Mouse (Mus musculus): ENCODE measurements at regions not wholly inside any gene's neighbourhood (a gene's known extent, or its start where the extent isn't known, plus 50 kb on each side); places are given as distances from the start of the nearest gene placed in this dataset.
"Not testable (repeated sequence)": the region's sequence is repeated elsewhere in the genome, so short reads cannot be mapped to it uniquely, and the experiment has no call there.

DNA sequence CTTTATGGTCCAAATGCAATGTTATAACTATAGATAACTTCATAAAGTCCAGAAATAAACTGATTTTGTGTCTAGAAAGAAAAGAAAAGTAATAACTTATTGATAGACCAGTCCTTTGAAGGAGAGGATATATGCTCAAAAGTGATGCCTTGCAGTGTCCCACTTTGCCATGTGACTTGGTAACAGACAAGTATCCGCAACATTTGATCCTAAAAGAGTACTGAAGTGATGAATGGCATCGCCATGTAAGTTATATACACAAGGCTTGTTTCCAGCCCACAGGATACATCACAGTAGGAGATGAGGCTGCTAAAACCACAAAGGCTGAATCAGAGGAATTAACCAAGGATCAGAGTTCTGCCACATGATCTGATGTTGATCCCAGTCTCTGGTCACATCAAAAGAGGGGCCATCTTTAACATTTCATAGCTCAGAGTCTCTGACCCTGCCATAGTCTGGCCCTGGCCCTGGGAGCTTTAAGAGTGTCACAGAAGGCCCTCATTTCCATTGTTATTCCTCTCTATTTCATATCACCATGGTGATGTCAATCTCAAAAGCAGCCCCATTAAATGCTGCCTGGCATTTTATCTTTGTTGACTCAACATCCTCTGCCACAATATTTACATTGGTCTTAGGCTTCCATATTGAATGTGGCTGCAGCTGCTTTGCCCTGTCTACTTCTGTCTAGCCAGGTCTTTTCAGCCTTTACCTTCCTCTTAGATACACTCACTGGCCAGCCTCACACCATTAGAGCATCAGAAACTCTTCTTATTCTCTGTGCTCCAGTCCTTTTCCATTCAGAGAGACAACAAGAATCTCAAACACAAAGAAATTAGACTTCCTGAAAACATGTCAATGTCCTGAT, 506.4 kb upstream of the Gm9747 start:
- H3K36me3 ChIP-seq (ENCODE audit: control insufficient read depth, insufficient read depth, low read length): no peaks in the 10 kb centered on the region
- H3K27me3 ChIP-seq (ENCODE audit: control insufficient read depth, insufficient read depth, low read length): no peaks in the 10 kb centered on the region
- H3K4me3 ChIP-seq (ENCODE audit: low read depth, low read length): no peak overlapping the region
- no peak overlapping the region for H3K27ac ChIP-seq (ENCODE audit: low read length)
- H3K9me3 ChIP-seq (ENCODE audit: control insufficient read depth, low read depth, low read length): no peaks in the 10 kb centered on the region
- 90% methylated on average over 2 of the region's 2 CpGs for WGBS
- ATAC-seq (ENCODE audit: insufficient number of reproducible peaks, insufficient read depth, low FRiP score, low read depth): no peak
- no peak overlapping the region for H3K4me2 ChIP-seq (replicated peaks; ENCODE audit: low read depth, low read length)
- no peak overlapping the region for H3K9ac ChIP-seq (replicated peaks; ENCODE audit: low read depth, low read length)
- no peaks in the 10 kb centered on the region for H3K4me1 ChIP-seq (ENCODE audit: control insufficient read depth, insufficient read depth, low read length)

DNA sequence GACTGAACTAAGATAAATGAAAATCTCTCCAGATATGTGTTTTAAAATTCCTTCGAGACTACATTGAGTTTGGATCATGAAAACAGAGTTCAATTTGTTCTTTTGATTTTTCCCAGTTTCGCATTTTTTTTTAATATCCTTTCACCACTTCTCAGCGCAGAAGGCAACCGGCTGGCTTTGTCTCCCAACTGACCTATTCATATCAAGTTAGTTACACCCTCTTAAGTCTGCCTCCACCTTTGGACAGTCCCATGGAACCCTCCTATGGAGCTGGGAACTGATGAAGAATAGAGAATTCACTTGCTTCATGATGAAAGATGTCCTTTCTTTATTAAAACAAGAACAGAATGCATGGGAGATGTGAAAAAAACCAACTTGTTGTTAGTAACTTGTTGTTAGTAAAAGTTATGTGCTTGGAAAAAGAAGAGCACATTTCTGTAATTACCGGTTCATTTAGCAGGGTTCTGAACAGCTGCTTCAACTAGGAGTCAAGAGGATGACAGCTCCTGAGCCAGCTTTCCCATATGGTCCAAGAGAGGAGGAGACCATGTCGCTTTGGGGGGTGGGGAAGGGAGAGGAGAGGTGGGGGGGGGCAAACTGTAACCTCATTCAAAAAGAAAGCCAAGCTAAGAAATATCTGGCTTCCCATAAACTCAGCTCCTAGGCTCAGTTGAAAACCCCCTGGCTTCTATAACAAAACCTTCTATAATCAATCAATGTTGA, 495.6 kb upstream of the Gm9747 start:
- Histone ChIP-seq H3K27me3 (ENCODE audit: control insufficient read depth, insufficient read depth, low read length) (no peaks in the 10 kb centered on the region), H3K4me3 (ENCODE audit: low read depth, low read length) (no peak overlapping the region), H3K36me3 (ENCODE audit: control insufficient read depth, insufficient read depth, low read length) (no peaks in the 10 kb centered on the region), H3K27ac (ENCODE audit: low read length) (no peak overlapping the region), H3K4me2 (replicated peaks; ENCODE audit: low read depth, low read length) (no peak overlapping the region), H3K9me3 (ENCODE audit: control insufficient read depth, low read depth, low read length) (no peaks in the 10 kb centered on the region), H3K9ac (replicated peaks; ENCODE audit: low read depth, low read length) (no peak overlapping the region), H3K4me1 (ENCODE audit: control insufficient read depth, insufficient read depth, low read length) (no peaks in the 10 kb centered on the region)
- ATAC-seq (ENCODE audit: insufficient number of reproducible peaks, insufficient read depth, low FRiP score, low read depth): no peak
- WGBS: 81% methylated on average over 6 of the region's 6 CpGs

DNA sequence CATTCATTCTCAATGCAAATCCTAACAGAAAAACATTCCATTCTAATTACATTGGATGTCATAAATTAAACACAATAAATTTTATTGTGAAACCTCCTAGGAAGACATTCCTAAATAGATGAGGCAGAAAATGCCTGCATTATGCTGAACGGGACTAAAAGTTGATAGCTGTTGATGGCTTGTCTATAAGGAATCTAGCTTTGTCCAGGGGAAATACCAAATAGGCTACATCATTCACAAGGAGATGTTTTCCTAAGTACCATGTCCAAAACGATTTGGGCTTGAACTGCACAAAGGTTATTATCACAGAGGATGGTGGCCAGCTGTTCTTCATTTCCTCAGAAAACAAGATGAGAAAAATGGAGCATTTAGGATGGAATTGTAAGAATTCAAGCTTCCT, 494.5 kb upstream of the Gm9747 start:
- WGBS: 37% methylated on average over 2 of the region's 2 CpGs
- no peaks in the 10 kb centered on the region for H3K4me1 ChIP-seq (ENCODE audit: control insufficient read depth, insufficient read depth, low read length)
- no peaks in the 10 kb centered on the region for H3K36me3 ChIP-seq (ENCODE audit: control insufficient read depth, insufficient read depth, low read length)
- no peak overlapping the region for H3K27ac ChIP-seq (ENCODE audit: low read length)
- H3K27me3 ChIP-seq (ENCODE audit: control insufficient read depth, insufficient read depth, low read length): no peaks in the 10 kb centered on the region
- no peaks in the 10 kb centered on the region for H3K9me3 ChIP-seq (ENCODE audit: control insufficient read depth, low read depth, low read length)
- H3K9ac ChIP-seq (replicated peaks; ENCODE audit: low read depth, low read length): no peak overlapping the region
- no peak overlapping the region for H3K4me3 ChIP-seq (ENCODE audit: low read depth, low read length)
- no peak overlapping the region for H3K4me2 ChIP-seq (replicated peaks; ENCODE audit: low read depth, low read length)
- ATAC-seq (ENCODE audit: insufficient number of reproducible peaks, insufficient read depth, low FRiP score, low read depth): no peak

DNA sequence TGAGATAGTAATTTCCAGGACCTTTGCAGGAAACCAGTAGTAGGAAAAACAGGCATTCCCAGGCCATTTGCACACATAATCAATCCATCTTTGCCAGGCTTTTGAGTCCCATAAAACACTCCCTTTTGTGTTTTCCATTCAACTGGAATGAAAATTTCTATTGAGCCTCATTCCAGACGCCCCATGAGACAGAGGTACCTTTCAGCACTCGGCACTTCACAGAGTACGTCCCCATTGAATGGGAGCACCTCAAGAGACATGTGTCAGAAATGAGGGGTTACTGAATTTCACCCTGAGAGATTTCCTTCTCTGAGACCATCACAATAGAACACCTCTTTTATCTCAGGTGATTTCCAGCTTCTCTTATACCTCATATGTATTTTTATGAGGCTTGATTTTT, 493.5 kb upstream of the Gm9747 start:
- ATAC-seq (ENCODE audit: insufficient number of reproducible peaks, insufficient read depth, low FRiP score, low read depth): no peak
- Histone ChIP-seq H3K27me3 (ENCODE audit: control insufficient read depth, insufficient read depth, low read length) (no peaks in the 10 kb centered on the region), H3K9ac (replicated peaks; ENCODE audit: low read depth, low read length) (no peak overlapping the region), H3K27ac (ENCODE audit: low read length) (no peak overlapping the region), H3K4me1 (ENCODE audit: control insufficient read depth, insufficient read depth, low read length) (0 out of 2 replicates have a peak, but pooled peaks cover under 1% of the 10 kb centered on the region), H3K36me3 (ENCODE audit: control insufficient read depth, insufficient read depth, low read length) (no peaks in the 10 kb centered on the region), H3K9me3 (ENCODE audit: control insufficient read depth, low read depth, low read length) (no peaks in the 10 kb centered on the region), H3K4me3 (ENCODE audit: low read depth, low read length) (no peak overlapping the region), H3K4me2 (replicated peaks; ENCODE audit: low read depth, low read length) (no peak overlapping the region)
- 65% methylated on average over 3 of the region's 3 CpGs for WGBS

DNA sequence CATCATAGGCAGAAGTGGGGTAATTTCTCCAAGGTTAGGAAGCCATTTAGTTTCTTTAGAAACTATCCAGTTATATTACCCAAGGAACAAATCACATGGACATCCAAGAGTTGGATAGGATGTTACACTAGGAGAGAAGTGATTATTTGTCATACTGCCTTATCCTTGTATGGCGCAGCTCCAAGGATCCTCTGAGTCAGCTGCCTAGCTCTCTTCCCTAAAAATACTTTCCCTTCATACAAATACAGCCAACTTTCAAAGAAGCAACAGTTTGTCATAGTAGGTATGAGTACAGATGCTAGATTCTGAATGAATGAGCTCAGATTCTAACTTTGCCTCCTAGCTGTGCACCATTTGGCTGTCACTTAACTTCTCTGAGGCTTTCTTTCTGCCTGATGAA, 492.9 kb upstream of the Gm9747 start:
- Histone ChIP-seq H3K9ac (replicated peaks; ENCODE audit: low read depth, low read length) (no peak overlapping the region), H3K27ac (ENCODE audit: low read length) (no peak overlapping the region), H3K27me3 (ENCODE audit: control insufficient read depth, insufficient read depth, low read length) (no peaks in the 10 kb centered on the region), H3K4me2 (replicated peaks; ENCODE audit: low read depth, low read length) (no peak overlapping the region), H3K4me3 (ENCODE audit: low read depth, low read length) (no peak overlapping the region), H3K9me3 (ENCODE audit: control insufficient read depth, low read depth, low read length) (no peaks in the 10 kb centered on the region), H3K4me1 (ENCODE audit: control insufficient read depth, insufficient read depth, low read length) (peaks cover 6% of the 10 kb centered on the region; the same call in 1 of the 2 replicates), H3K36me3 (ENCODE audit: control insufficient read depth, insufficient read depth, low read length) (no peaks in the 10 kb centered on the region)
- ATAC-seq (ENCODE audit: insufficient number of reproducible peaks, insufficient read depth, low FRiP score, low read depth): no peak
- WGBS: 87% methylated on average over 1 of the region's 1 CpGs

DNA sequence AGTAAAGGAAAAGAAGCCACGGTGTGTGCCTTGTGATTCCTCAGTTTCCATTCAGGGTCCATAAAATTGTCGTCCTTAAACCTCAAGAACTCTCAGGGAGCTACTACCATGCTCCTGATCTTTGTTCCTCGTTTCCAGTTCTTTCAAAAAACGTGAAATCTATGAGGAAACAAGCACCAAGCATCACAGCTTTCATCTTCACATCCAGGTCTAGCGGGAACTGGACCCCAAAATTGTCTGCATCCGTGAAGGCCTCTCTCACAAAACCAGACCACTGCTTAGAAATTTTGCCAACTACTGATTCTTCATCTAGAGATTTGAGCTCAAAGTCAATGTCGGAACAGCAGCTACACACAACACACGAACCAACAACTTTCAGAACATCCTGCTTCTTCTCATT, 491.0 kb upstream of the Gm9747 start:
- not testable (repeated sequence) for H3K4me2 ChIP-seq (replicated peaks; ENCODE audit: low read depth, low read length); H3K9me3 ChIP-seq (ENCODE audit: control insufficient read depth, low read depth, low read length); H3K27me3 ChIP-seq (ENCODE audit: control insufficient read depth, insufficient read depth, low read length); H3K4me1 ChIP-seq (ENCODE audit: control insufficient read depth, insufficient read depth, low read length); ATAC-seq (ENCODE audit: insufficient number of reproducible peaks, insufficient read depth, low FRiP score, low read depth); H3K4me3 ChIP-seq (ENCODE audit: low read depth, low read length); H3K9ac ChIP-seq (replicated peaks; ENCODE audit: low read depth, low read length); H3K27ac ChIP-seq (ENCODE audit: low read length); H3K36me3 ChIP-seq (ENCODE audit: control insufficient read depth, insufficient read depth, low read length)
- WGBS: 90% methylated on average over 8 of the region's 8 CpGs

DNA sequence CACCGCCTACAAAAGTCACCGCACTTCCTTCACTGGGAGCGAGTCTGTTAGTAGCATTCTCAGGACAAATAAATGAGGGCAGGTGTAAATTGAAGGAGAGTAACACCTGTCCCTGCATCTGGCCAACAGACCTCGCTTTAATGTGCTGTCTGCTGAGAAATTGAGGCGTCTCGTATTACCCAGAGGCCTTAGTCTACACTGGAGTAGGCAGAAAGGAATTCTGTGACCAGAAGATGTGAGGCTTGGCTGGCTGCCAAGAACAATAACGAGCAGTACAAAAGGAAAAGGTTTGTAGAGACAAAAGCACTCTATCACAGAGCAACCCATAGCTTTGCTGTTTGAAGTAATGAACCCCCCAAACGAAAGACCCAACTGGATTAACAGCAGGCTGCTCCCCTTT, 488.4 kb upstream of the Gm9747 start:
- 25% methylated on average over 8 of the region's 8 CpGs for WGBS
- Histone ChIP-seq H3K9me3 (ENCODE audit: control insufficient read depth, low read depth, low read length) (no peaks in the 10 kb centered on the region), H3K4me3 (ENCODE audit: low read depth, low read length) (no peak overlapping the region), H3K27me3 (ENCODE audit: control insufficient read depth, insufficient read depth, low read length) (no peaks in the 10 kb centered on the region), H3K4me2 (replicated peaks; ENCODE audit: low read depth, low read length) (no peak overlapping the region), H3K9ac (replicated peaks; ENCODE audit: low read depth, low read length) (no peak overlapping the region), H3K4me1 (ENCODE audit: control insufficient read depth, insufficient read depth, low read length) (peaks cover 9% of the 10 kb centered on the region; the same call in 1 of the 2 replicates), H3K27ac (ENCODE audit: low read length) (no peak overlapping the region), H3K36me3 (ENCODE audit: control insufficient read depth, insufficient read depth, low read length) (no peaks in the 10 kb centered on the region)
- ATAC-seq (ENCODE audit: insufficient number of reproducible peaks, insufficient read depth, low FRiP score, low read depth): peak; percentile 79

DNA sequence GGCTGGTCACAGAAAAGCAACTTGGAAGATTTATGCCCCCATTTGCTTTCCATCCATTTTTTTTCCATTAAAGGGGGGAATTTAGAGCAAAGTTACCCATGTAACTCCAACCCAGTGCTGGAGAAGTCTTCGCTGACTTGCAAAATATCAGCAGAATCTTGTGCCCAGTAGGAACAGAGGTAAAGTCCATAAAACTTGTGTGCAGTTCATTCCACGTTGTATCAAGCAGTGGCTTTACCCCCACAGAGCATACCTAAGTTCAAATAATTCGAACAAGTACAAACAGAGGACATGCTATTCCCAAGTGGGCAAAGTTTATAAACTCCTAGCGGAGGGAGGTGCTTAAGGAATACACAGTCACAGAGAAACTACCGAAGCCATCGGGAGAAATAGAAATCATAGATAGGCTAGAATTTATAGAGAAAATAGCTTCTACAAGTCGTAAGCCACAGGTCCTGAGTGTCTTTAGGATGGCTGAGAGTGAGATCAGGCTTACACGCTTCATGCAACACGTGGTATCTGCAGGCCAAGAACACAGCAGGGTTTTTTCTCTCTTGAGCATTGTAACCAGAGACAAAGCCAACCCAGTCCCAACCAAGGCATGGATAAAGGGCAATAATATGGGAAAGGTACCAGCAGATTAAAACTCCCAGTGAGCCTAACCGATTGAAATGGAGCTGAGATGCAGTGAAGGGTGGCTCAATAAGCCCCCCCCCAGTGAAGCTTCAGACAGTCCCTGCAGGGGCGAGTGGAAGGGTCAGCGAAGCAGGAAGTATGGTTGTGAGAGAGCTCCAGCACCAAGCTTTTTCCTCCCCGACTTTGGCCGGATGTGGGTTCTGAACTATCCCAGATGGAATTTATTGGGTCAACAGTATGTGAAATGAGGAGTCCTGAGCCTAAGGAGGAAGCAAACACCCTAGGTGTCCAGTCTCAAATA, 487.6 kb upstream of the Gm9747 start:
- ATAC-seq (ENCODE audit: insufficient number of reproducible peaks, insufficient read depth, low FRiP score, low read depth): no peak
- 78% methylated on average over 14 of the region's 14 CpGs for WGBS
- Histone ChIP-seq H3K4me1 (ENCODE audit: control insufficient read depth, insufficient read depth, low read length) (peaks cover 9% of the 10 kb centered on the region; the same call in 1 of the 2 replicates), H3K27me3 (ENCODE audit: control insufficient read depth, insufficient read depth, low read length) (no peaks in the 10 kb centered on the region), H3K4me2 (replicated peaks; ENCODE audit: low read depth, low read length) (no peak overlapping the region), H3K9ac (replicated peaks; ENCODE audit: low read depth, low read length) (no peak overlapping the region), H3K36me3 (ENCODE audit: control insufficient read depth, insufficient read depth, low read length) (no peaks in the 10 kb centered on the region), H3K27ac (ENCODE audit: low read length) (peak overlapping the region; percentile 39; the same call in 1 of the 2 replicates), H3K9me3 (ENCODE audit: control insufficient read depth, low read depth, low read length) (no peaks in the 10 kb centered on the region), H3K4me3 (ENCODE audit: low read depth, low read length) (no peak overlapping the region)
